Mouse (Mus musculus): Measurements from ENCODE around the gene Kremen1.

GRCm38 (mm10) chr11:5165471-5165916, 95.9 kb downstream of the Kremen1 start:
- no peak for TF ChIP-seq CTCF (IDR thresholded peaks at IDR 0.05; ENCODE audit: borderline replicate concordance, control insufficient read depth, extremely low read depth, insufficient read depth, low read length, poor library complexity)
- no peak for TF ChIP-seq POLR2A (IDR thresholded peaks at IDR 0.05; ENCODE audit: control insufficient read depth, extremely low read depth, insufficient read depth, low read length, poor library complexity)
